Mouse (Mus musculus): ENCODE results near the gene Adamtsl1. TPM values are rescaled to one million over a fixed set of nuclear protein-coding genes. Genes with fewer than 3 reads are reported as not detected.

Adamtsl1 gene
- polyA plus RNA-seq, 1 experiment from 2014 or later: 5.3 TPM

DNA sequence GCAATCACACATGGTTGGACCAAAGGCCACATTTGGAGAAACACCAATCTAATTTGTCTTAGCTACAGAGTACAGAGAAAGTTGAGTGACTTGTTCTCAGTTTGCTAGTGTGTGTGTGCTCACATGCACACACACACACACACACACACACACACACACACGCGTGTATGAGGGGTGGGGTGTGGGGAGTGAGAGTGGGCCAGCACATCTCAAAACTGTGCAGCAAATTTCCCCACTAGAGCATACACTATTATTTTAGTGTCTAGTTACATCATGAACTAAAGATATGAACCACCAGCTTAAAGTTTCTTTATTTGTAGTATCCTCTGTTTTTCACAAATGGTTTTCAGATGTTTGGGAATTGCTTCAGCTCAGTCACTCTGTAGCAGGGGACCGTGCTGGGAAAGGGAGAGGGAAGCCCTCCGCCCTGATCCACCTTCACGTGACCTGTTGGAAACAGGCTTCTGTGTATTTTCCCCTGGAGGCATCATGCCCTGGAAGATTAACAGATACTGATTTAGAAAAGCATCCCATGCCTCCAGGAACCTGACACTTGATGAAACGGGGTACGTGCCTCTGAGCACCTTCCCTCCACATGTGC is 13.1 kb downstream of the Adamtsl1 start:
- H3K9me3 ChIP-seq (ENCODE audit: control insufficient read depth, low read length): no peaks in the 10 kb centered on the region
- H3K36me3 ChIP-seq (ENCODE audit: control insufficient read depth, insufficient read depth, low read length): no peaks in the 10 kb centered on the region
- WGBS: 91% methylated on average over 7 of the region's 7 CpGs
- H3K4me2 ChIP-seq (ENCODE audit: low read length): no peak overlapping the region
- H3K9ac ChIP-seq (replicated peaks; ENCODE audit: low read length): no peak overlapping the region
- H3K4me3 ChIP-seq (replicated peaks; ENCODE audit: low read depth, low read length): no peak overlapping the region
- H3K4me1 ChIP-seq (ENCODE audit: control insufficient read depth, insufficient read depth, low read length): no peaks in the 10 kb centered on the region
- no peak for ATAC-seq (ENCODE audit: low FRiP score, low TSS enrichment)
- DNase-seq: no peak
- no peaks in the 10 kb centered on the region for H3K27me3 ChIP-seq (ENCODE audit: control insufficient read depth, insufficient read depth, low read length)
- no peak overlapping the region for H3K27ac ChIP-seq (replicated peaks; ENCODE audit: low read depth, low read length)

DNA sequence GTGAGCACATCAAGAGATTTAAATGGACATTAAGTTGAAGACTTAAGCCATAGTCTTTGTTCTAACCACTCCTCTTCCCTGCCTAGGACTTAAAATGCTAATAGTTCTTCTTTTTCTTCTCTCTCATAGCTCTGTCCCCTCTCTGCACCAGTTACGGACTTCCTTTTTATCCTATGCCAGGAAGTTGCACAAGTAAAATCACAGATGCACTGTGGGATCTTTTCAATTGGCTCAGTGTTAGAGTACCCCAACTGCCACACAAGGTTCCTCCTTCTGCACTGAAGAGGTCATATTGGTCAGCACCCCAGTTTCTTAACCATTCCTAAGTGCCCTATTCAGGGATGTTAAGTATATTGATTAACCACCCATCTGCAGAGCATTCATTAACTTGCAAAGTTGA is 15.9 kb downstream of the Adamtsl1 start:
- H3K4me2 ChIP-seq (ENCODE audit: low read length): no peak overlapping the region
- DNase-seq (no peak), ATAC-seq (ENCODE audit: low FRiP score, low TSS enrichment) (no peak)
- no peaks in the 10 kb centered on the region for H3K36me3 ChIP-seq (ENCODE audit: control insufficient read depth, insufficient read depth, low read length)
- H3K9me3 ChIP-seq (ENCODE audit: control insufficient read depth, low read length): no peaks in the 10 kb centered on the region
- no peak overlapping the region for H3K9ac ChIP-seq (replicated peaks; ENCODE audit: low read length)
- H3K4me1 ChIP-seq (ENCODE audit: control insufficient read depth, insufficient read depth, low read length): no peaks in the 10 kb centered on the region
- 92% methylated on average over 1 of the region's 1 CpGs for WGBS
- H3K27me3 ChIP-seq (ENCODE audit: control insufficient read depth, insufficient read depth, low read length): no peaks in the 10 kb centered on the region
- no peak overlapping the region for H3K4me3 ChIP-seq (replicated peaks; ENCODE audit: low read depth, low read length)
- H3K27ac ChIP-seq (replicated peaks; ENCODE audit: low read depth, low read length): no peak overlapping the region

DNA sequence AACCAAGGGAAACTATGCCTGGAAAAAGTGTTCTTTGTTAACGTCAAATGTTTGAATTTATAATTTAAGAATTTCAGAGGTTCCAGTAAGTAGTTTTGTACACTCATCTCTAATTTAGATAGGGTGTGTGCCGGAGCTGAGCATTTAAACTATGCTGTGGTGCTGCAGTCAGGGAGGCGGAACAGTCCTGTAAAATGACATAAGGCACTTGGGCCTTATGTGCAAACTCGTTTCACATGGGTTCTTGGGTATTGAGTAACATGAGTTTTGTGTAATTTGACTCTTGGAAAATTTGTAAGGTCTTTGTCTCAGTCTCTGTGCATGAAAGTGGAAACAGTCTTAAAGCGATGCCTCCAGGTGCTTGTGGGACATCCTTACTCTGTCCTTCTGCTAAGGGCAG is 25.7 kb downstream of the Adamtsl1 start:
- no peaks in the 10 kb centered on the region for H3K9me3 ChIP-seq (ENCODE audit: control insufficient read depth, low read length)
- no peak overlapping the region for H3K9ac ChIP-seq (replicated peaks; ENCODE audit: low read length)
- H3K36me3 ChIP-seq (ENCODE audit: control insufficient read depth, insufficient read depth, low read length): no peaks in the 10 kb centered on the region
- H3K27ac ChIP-seq (replicated peaks; ENCODE audit: low read depth, low read length): no peak overlapping the region
- DNase-seq (no peak), ATAC-seq (ENCODE audit: low FRiP score, low TSS enrichment) (no peak)
- H3K27me3 ChIP-seq (ENCODE audit: control insufficient read depth, insufficient read depth, low read length): no peaks in the 10 kb centered on the region
- no peak overlapping the region for H3K4me2 ChIP-seq (ENCODE audit: low read length)
- H3K4me3 ChIP-seq (replicated peaks; ENCODE audit: low read depth, low read length): no peak overlapping the region
- 87% methylated on average over 5 of the region's 5 CpGs for WGBS
- no peaks in the 10 kb centered on the region for H3K4me1 ChIP-seq (ENCODE audit: control insufficient read depth, insufficient read depth, low read length)

DNA sequence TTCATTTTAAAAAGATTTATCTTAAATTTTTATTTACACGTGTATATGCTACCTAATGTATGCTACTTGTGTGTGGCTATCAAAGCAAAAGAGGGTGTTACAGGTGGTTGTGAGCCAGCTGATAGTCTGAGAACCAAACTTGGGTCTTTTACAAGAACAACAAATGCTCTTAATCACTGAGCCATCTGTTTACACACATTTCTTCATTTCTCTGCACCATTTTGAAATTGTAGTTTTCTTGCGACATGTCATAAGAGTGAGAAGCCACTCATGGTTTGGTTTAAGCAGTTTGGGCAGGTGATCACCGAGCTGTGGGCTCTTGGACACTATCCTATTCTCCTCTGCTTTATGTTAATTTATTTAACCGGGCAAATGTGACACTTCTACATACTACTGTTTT is 29.2 kb downstream of the Adamtsl1 start:
- no peak overlapping the region for H3K27ac ChIP-seq (replicated peaks; ENCODE audit: low read depth, low read length)
- H3K9me3 ChIP-seq (ENCODE audit: control insufficient read depth, low read length): no peaks in the 10 kb centered on the region
- H3K4me2 ChIP-seq (ENCODE audit: low read length): no peak overlapping the region
- H3K27me3 ChIP-seq (ENCODE audit: control insufficient read depth, insufficient read depth, low read length): no peaks in the 10 kb centered on the region
- DNase-seq (no peak), ATAC-seq (ENCODE audit: low FRiP score, low TSS enrichment) (no peak)
- H3K9ac ChIP-seq (replicated peaks; ENCODE audit: low read length): no peak overlapping the region
- no peak overlapping the region for H3K4me3 ChIP-seq (replicated peaks; ENCODE audit: low read depth, low read length)
- H3K4me1 ChIP-seq (ENCODE audit: control insufficient read depth, insufficient read depth, low read length): no peaks in the 10 kb centered on the region
- H3K36me3 ChIP-seq (ENCODE audit: control insufficient read depth, insufficient read depth, low read length): no peaks in the 10 kb centered on the region
- 89% methylated on average over 4 of the region's 4 CpGs for WGBS

DNA sequence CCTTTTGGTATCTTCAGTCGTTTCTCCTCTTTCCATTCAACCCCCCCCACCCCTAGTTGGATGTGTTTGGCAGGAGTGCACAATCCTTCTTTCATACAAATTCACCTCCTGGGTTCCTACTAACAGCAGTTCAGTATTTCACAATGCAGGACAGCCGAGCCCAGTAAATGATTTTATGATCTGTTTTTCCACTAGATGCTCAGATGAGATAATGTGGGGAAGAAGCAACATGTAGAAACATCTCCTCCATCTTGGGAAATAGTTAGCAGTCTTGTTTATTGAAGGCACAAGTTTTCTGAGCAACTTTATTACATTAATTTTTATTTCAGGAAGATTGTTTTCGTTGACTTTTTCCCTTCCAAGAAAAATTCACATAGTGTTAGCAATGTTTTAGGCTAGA is 40.7 kb downstream of the Adamtsl1 start:
- H3K36me3 ChIP-seq (ENCODE audit: control insufficient read depth, insufficient read depth, low read length): no peaks in the 10 kb centered on the region
- H3K27me3 ChIP-seq (ENCODE audit: control insufficient read depth, insufficient read depth, low read length): no peaks in the 10 kb centered on the region
- H3K4me1 ChIP-seq (ENCODE audit: control insufficient read depth, insufficient read depth, low read length): no peaks in the 10 kb centered on the region
- no peak overlapping the region for H3K4me3 ChIP-seq (replicated peaks; ENCODE audit: low read depth, low read length)
- H3K9me3 ChIP-seq (ENCODE audit: control insufficient read depth, low read length): no peaks in the 10 kb centered on the region
- no peak overlapping the region for H3K9ac ChIP-seq (replicated peaks; ENCODE audit: low read length)
- WGBS: 81% methylated on average over 3 of the region's 3 CpGs
- no peak overlapping the region for H3K4me2 ChIP-seq (ENCODE audit: low read length)
- DNase-seq (no peak), ATAC-seq (ENCODE audit: low FRiP score, low TSS enrichment) (no peak)
- H3K27ac ChIP-seq (replicated peaks; ENCODE audit: low read depth, low read length): no peak overlapping the region

DNA sequence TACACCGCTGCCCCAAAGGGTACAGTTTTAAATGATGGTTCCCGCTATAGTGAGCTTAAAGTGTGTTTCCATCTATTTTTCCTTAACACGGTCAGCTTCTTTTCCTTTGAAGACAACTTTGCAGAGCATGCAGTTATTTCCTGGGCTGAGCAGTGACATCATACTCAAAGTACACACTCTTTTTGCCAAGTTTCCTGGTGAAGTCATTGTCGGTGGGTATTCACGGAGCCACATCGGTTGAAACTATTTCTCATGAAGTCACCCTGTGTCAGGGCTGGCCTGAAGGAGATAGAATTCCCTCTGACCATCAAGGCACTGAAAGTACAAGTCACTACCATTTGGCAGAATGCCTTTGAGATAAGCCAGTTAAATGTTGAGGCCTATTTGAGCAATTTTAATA is 45.8 kb downstream of the Adamtsl1 start:
- Histone ChIP-seq H3K36me3 (ENCODE audit: control insufficient read depth, insufficient read depth, low read length) (no peaks in the 10 kb centered on the region), H3K4me2 (ENCODE audit: low read length) (no peak overlapping the region), H3K4me1 (ENCODE audit: control insufficient read depth, insufficient read depth, low read length) (no peaks in the 10 kb centered on the region), H3K9ac (replicated peaks; ENCODE audit: low read length) (no peak overlapping the region), H3K27me3 (ENCODE audit: control insufficient read depth, insufficient read depth, low read length) (no peaks in the 10 kb centered on the region), H3K9me3 (ENCODE audit: control insufficient read depth, low read length) (no peaks in the 10 kb centered on the region), H3K27ac (replicated peaks; ENCODE audit: low read depth, low read length) (no peak overlapping the region), H3K4me3 (replicated peaks; ENCODE audit: low read depth, low read length) (no peak overlapping the region)
- no peak for ATAC-seq (ENCODE audit: low FRiP score, low TSS enrichment)
- WGBS: 93% methylated on average over 6 of the region's 6 CpGs
- no peak for DNase-seq

DNA sequence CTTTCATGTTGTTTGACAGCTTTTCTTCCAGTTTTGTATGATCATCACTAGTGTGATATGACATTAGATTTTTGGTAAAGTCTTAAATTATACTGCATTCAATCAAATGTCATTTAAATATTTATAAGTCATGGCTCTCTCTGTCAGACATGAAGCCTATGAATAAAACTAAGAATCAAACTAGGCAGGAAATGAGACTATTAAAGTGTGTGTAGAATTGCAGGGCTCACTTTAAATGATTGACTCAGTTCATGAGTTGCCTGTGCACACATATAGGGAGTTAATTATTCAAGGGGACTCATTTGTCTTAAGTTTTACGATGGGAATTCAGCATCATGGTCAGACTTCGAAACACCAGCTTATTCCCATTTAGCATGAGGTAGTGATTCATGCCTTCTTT is 71.5 kb downstream of the Adamtsl1 start:
- H3K9me3 ChIP-seq (ENCODE audit: control insufficient read depth, low read length): no peaks in the 10 kb centered on the region
- no peak overlapping the region for H3K27ac ChIP-seq (replicated peaks; ENCODE audit: low read depth, low read length)

DNA sequence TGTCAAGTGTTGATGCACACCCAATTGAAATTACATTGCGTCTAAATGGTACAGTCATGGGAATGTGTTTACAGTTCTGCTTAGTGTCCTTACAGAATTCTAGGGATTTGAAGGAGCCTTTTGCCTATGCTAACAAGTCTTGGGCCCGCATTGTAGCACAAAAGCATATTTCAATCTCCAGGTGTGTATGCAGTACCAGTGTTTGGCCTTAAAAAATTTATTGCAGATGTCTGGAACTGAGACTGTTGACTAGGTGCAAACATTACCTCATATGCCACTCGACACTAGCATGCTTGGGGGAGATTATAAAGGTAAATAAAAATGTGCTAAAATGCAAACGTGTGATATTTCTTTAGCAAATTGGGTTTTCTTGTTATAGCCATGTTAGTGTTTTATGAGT is 75.0 kb downstream of the Adamtsl1 start:
- DNase-seq: no peak
- WGBS: 85% methylated on average over 4 of the region's 4 CpGs
- no peaks in the 10 kb centered on the region for H3K36me3 ChIP-seq (ENCODE audit: control insufficient read depth, insufficient read depth, low read length)
- H3K27ac ChIP-seq (replicated peaks; ENCODE audit: low read depth, low read length): no peak overlapping the region
- H3K9ac ChIP-seq (replicated peaks; ENCODE audit: low read length): no peak overlapping the region
- no peaks in the 10 kb centered on the region for H3K4me1 ChIP-seq (ENCODE audit: control insufficient read depth, insufficient read depth, low read length)
- H3K9me3 ChIP-seq (ENCODE audit: control insufficient read depth, low read length): no peaks in the 10 kb centered on the region
- H3K27me3 ChIP-seq (ENCODE audit: control insufficient read depth, insufficient read depth, low read length): no peaks in the 10 kb centered on the region
- no peak for ATAC-seq (ENCODE audit: low FRiP score, low TSS enrichment)
- H3K4me2 ChIP-seq (ENCODE audit: low read length): no peak overlapping the region
- H3K4me3 ChIP-seq (replicated peaks; ENCODE audit: low read depth, low read length): no peak overlapping the region

More for the DNA sequence above, 71.5 kb downstream of the Adamtsl1 start:
- H3K4me2 ChIP-seq (ENCODE audit: low read length): no peak overlapping the region
- no peaks in the 10 kb centered on the region for H3K27me3 ChIP-seq (ENCODE audit: control insufficient read depth, insufficient read depth, low read length)
- H3K4me3 ChIP-seq (replicated peaks; ENCODE audit: low read depth, low read length): no peak overlapping the region
- H3K36me3 ChIP-seq (ENCODE audit: control insufficient read depth, insufficient read depth, low read length): no peaks in the 10 kb centered on the region
- ATAC-seq (ENCODE audit: low FRiP score, low TSS enrichment) (no peak), DNase-seq (no peak)
- 90% methylated on average over 2 of the region's 2 CpGs for WGBS
- no peak overlapping the region for H3K9ac ChIP-seq (replicated peaks; ENCODE audit: low read length)
- no peaks in the 10 kb centered on the region for H3K4me1 ChIP-seq (ENCODE audit: control insufficient read depth, insufficient read depth, low read length)

DNA sequence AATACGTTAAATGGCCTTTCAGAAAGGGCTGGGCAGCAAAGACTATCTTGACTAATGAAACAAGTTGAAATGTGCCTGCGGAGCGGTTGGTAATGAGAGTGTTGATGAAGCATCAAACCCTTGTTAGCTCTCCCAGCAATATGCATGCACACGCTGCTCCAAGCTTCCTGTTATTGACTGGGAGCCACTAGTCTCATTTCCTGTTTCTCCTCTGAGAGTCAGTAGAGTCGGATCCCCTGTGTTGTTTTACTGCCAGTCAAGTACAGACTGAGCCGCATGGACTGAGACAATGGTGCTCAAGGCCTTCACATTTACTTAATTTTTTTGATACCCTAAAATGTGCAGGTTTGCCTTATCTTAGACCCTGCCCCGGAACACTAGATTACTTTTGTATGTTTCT is 77.1 kb downstream of the Adamtsl1 start:
- no peaks in the 10 kb centered on the region for H3K27me3 ChIP-seq (ENCODE audit: control insufficient read depth, insufficient read depth, low read length)
- H3K9me3 ChIP-seq (ENCODE audit: control insufficient read depth, low read length): no peaks in the 10 kb centered on the region
- H3K4me3 ChIP-seq (replicated peaks; ENCODE audit: low read depth, low read length): no peak overlapping the region
- H3K27ac ChIP-seq (replicated peaks; ENCODE audit: low read depth, low read length): no peak overlapping the region
- no peaks in the 10 kb centered on the region for H3K4me1 ChIP-seq (ENCODE audit: control insufficient read depth, insufficient read depth, low read length)
- H3K36me3 ChIP-seq (ENCODE audit: control insufficient read depth, insufficient read depth, low read length): no peaks in the 10 kb centered on the region
- 84% methylated on average over 7 of the region's 7 CpGs for WGBS
- DNase-seq (no peak), ATAC-seq (ENCODE audit: low FRiP score, low TSS enrichment) (no peak)
- no peak overlapping the region for H3K9ac ChIP-seq (replicated peaks; ENCODE audit: low read length)
- no peak overlapping the region for H3K4me2 ChIP-seq (ENCODE audit: low read length)
